Mouse (Mus musculus): Measurements from ENCODE around the gene Gm49336. TPM values are rescaled to one million over a fixed set of nuclear protein-coding genes. Genes with fewer than 3 reads are reported as not detected.

Gm49336 gene
- polyA plus RNA-seq, 1 experiment: 8.6 TPM

- no peak for DNase-seq
- no peak for TF ChIP-seq CTCF (conservative IDR thresholded peaks at IDR 0.05; ENCODE audit: insufficient read depth, insufficient read length, low read depth, low read length)
- no peak for TF ChIP-seq POLR2A (IDR thresholded peaks at IDR 0.05; ENCODE audit: low read depth, low read length)
- H3K27ac ChIP-seq (ENCODE audit: insufficient read depth, low read depth, low read length): no peak overlapping the region
- H3K4me1 ChIP-seq (ENCODE audit: control insufficient read depth, insufficient read depth, low read length): no peaks in the 10 kb centered on the region
- H3K27me3 ChIP-seq (replicated peaks; ENCODE audit: control insufficient read depth, insufficient read depth, low read length): peaks cover 3% of the 10 kb centered on the region; the same call in 1 of the 2 replicates
- WGBS: 44% methylated on average over 2 of the region's 2 CpGs
- no peaks in the 10 kb centered on the region for H3K36me3 ChIP-seq (ENCODE audit: control insufficient read depth, insufficient read depth, low read length)
- no peak overlapping the region for H3K4me3 ChIP-seq (ENCODE audit: insufficient read depth, low read depth, low read length)
These were observed 72.7 kb downstream of the Gm49336 start for GRCm38 (mm10) chr14:60178571-60178955.

DNA sequence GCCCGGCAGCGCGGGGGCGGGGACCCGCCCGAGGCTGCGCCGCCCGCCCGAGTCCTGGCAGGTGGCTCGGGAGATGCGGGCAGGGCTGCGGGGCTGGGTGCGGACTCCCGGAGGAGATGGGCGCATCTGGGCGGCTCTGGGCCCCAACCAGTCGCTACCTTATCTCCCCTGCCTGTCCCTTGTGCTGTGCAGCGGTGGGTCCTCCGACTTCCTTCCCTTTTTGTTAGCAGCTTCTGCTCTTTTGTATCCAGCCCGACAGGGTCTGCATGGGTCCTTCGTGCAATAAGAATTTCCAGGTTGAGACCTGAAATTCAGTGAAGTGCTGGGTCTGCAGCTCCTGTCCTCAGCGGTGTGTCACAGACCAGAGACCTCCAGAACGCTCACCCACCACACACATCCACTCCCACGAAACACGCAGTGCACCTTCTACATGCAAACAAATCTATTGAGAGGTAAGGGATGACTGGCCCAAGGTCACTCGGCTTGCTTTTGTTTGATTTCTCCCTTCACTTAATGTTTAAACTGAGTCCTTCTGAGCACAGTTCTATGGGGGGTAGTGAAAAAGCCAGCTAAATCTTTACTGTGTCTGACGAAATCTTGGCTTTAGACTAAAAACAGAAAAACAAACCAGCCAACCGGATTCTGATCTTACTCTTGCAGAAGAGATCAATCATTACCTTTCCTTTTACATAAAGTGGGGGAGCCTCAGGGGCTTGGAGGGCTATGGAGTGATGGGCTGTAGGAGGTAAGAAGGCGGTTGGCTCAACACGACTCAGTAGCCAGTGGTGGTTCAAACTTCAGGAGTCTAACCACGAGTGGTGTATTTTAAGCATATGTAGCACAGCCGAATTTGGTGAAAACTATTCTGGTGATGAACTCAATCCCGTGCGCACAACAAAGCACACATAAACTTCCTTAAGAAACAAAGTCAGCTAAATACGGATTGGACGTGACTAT is 73.4 kb downstream of the Gm49336 start:
- no peak for DNase-seq
- Histone ChIP-seq H3K27me3 (replicated peaks; ENCODE audit: control insufficient read depth, insufficient read depth, low read length) (peaks cover 3% of the 10 kb centered on the region; the same call in 1 of the 2 replicates), H3K27ac (ENCODE audit: insufficient read depth, low read depth, low read length) (no peak overlapping the region), H3K4me3 (ENCODE audit: insufficient read depth, low read depth, low read length) (peak overlapping the region; percentile 58), H3K4me1 (ENCODE audit: control insufficient read depth, insufficient read depth, low read length) (no peaks in the 10 kb centered on the region), H3K36me3 (ENCODE audit: control insufficient read depth, insufficient read depth, low read length) (no peaks in the 10 kb centered on the region)
- WGBS: 23% methylated on average over 36 of the region's 37 CpGs
- TF ChIP-seq CTCF (conservative IDR thresholded peaks at IDR 0.05; ENCODE audit: insufficient read depth, insufficient read length, low read depth, low read length): no peak

GRCm38 (mm10) chr14:60176891-60177613 is 74.3 kb downstream of the Gm49336 start:
- no peaks in the 10 kb centered on the region for H3K36me3 ChIP-seq (ENCODE audit: control insufficient read depth, insufficient read depth, low read length)
- WGBS: 1% methylated on average over 84 of the region's 84 CpGs
- peak overlapping the region; percentile 58 for H3K4me3 ChIP-seq (ENCODE audit: insufficient read depth, low read depth, low read length)
- H3K27ac ChIP-seq (ENCODE audit: insufficient read depth, low read depth, low read length): no peak overlapping the region
- no peaks in the 10 kb centered on the region for H3K4me1 ChIP-seq (ENCODE audit: control insufficient read depth, insufficient read depth, low read length)
- peaks cover 3% of the 10 kb centered on the region; the same call in 1 of the 2 replicates for H3K27me3 ChIP-seq (replicated peaks; ENCODE audit: control insufficient read depth, insufficient read depth, low read length)
- TF ChIP-seq POLR2A (IDR thresholded peaks at IDR 0.05; ENCODE audit: low read depth, low read length) (no peak), CTCF (conservative IDR thresholded peaks at IDR 0.05; ENCODE audit: insufficient read depth, insufficient read length, low read depth, low read length) (no peak)
- peak; percentile 39 for DNase-seq

- Histone ChIP-seq H3K4me3 (ENCODE audit: insufficient read depth, low read depth, low read length) (peak overlapping the region; percentile 58; the same call in 1 of the 2 replicates), H3K4me1 (ENCODE audit: control insufficient read depth, insufficient read depth, low read length) (no peaks in the 10 kb centered on the region), H3K27ac (ENCODE audit: insufficient read depth, low read depth, low read length) (no peak overlapping the region), H3K27me3 (replicated peaks; ENCODE audit: control insufficient read depth, insufficient read depth, low read length) (peaks cover 3% of the 10 kb centered on the region; the same call in 1 of the 2 replicates), H3K36me3 (ENCODE audit: control insufficient read depth, insufficient read depth, low read length) (no peaks in the 10 kb centered on the region)
- no peak for TF ChIP-seq CTCF (conservative IDR thresholded peaks at IDR 0.05; ENCODE audit: insufficient read depth, insufficient read length, low read depth, low read length)
- no peak for TF ChIP-seq POLR2A (IDR thresholded peaks at IDR 0.05; ENCODE audit: low read depth, low read length)
- no peak for DNase-seq
- WGBS: 52% methylated on average over 9 of the region's 9 CpGs
These were observed 74.8 kb downstream of the Gm49336 start for GRCm38 (mm10) chr14:60176469-60176890.

DNA sequence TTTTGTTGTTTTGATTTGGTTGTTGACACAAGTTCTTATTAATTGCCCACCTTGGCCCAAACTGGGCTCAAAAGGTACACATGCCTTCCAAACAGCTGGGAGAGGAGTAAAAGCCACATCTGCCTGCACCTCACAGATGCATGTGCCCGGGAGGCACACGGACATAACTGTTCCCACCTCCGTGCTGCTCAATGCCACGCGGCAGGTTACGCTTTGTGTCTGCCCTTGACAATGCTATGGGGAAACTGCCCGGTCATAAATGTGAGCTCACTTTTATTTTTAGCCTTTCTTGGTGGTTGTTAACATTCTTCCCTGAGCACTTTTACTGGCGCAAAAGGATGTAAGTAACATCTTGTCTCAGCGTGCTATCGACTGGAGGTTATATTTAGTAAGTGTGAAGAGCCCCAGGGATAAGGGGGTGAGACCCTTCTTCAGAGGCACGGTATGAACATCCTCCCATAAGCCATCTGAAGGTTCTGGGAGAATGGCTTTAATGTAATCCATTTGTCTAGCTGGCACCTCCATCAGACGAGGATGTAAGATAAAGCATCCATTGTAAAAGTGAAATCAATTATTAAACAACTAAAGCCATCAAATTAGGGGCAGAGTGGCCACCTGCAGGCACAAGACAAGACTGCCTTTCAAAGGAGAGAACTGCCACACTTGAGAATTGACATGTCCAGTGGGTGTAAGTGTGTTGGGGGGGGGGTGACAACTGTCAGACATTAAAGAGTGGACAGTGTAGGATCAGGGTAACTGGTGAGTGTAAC is 78.8 kb downstream of the Gm49336 start:
- 50% methylated on average over 12 of the region's 12 CpGs for WGBS
- no peak for DNase-seq
- Histone ChIP-seq H3K4me3 (ENCODE audit: insufficient read depth, low read depth, low read length) (no peak overlapping the region), H3K27me3 (replicated peaks; ENCODE audit: control insufficient read depth, insufficient read depth, low read length) (peaks cover 1% of the 10 kb centered on the region; the same call in 1 of the 2 replicates), H3K4me1 (ENCODE audit: control insufficient read depth, insufficient read depth, low read length) (no peaks in the 10 kb centered on the region), H3K36me3 (ENCODE audit: control insufficient read depth, insufficient read depth, low read length) (no peaks in the 10 kb centered on the region), H3K27ac (ENCODE audit: insufficient read depth, low read depth, low read length) (no peak overlapping the region)
- TF ChIP-seq POLR2A (IDR thresholded peaks at IDR 0.05; ENCODE audit: low read depth, low read length): no peak
- TF ChIP-seq CTCF (conservative IDR thresholded peaks at IDR 0.05; ENCODE audit: insufficient read depth, insufficient read length, low read depth, low read length): no peak

- TF ChIP-seq CTCF (conservative IDR thresholded peaks at IDR 0.05; ENCODE audit: insufficient read depth, insufficient read length, low read depth, low read length): no peak
- no peak for TF ChIP-seq POLR2A (IDR thresholded peaks at IDR 0.05; ENCODE audit: low read depth, low read length)
- Histone ChIP-seq H3K4me1 (ENCODE audit: control insufficient read depth, insufficient read depth, low read length) (no peaks in the 10 kb centered on the region), H3K27ac (ENCODE audit: insufficient read depth, low read depth, low read length) (no peak overlapping the region), H3K4me3 (ENCODE audit: insufficient read depth, low read depth, low read length) (no peak overlapping the region), H3K36me3 (ENCODE audit: control insufficient read depth, insufficient read depth, low read length) (no peaks in the 10 kb centered on the region), H3K27me3 (replicated peaks; ENCODE audit: control insufficient read depth, insufficient read depth, low read length) (no peaks in the 10 kb centered on the region)
- 63% methylated on average over 16 of the region's 16 CpGs for WGBS
- DNase-seq: no peak
These were observed 80.3 kb downstream of the Gm49336 start for GRCm38 (mm10) chr14:60170845-60171610.

Data from kidney, adult 2 months (tissue).